Mouse (Mus musculus) leukemia stem cell, adult 10-12 weeks (primary cell): Measurements from ENCODE around the gene Anxa11. TPM values are rescaled to one million over a fixed set of nuclear protein-coding genes. Genes with fewer than 3 reads are reported as not detected.

ENCODE experiments used
- polyA plus RNA-seq: library from polyadenylated mRNA; stranded (reverse); fragments of >175 nt; gene quantifications from 2 replicates; pipeline ENCODE4 v1.2.3, GENCODE M21; 2012; ENCODE audit warnings: low replicate concordance

Gene Anxa11
- polyA plus RNA-seq: 128 and 147 TPM in 2 replicates

GRCm38 (mm10) chr14:25841991-25842687, at the start of gene Anxa11:
TSS of gene Anxa11 (plus strand) at chr14:25842156.

DNA sequence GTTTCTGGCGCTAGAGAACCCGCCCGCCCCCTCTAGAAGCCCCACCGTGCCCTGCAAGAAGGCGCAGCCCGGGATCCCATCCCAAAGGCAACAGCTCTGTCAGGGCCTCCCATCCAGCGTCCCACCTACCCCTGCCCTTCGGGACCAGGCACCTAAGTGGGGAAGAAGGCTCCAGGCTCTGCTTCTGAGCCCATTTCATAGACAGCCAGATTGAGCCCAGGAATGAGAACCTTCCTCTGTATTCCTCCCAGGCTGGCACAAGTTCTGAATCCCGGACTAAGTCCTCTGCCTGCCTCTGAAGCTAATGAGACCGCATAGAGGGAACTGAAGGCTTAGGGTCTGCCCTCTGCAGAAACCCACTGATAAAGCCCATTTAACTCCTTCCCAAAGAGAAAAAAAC, 61.0 kb downstream of the Anxa11 start, which contains the start of gene Plac9a:
Plac9a (minus strand) TSS at position 101 of the 400 bp plus-strand sequence.

DNA sequence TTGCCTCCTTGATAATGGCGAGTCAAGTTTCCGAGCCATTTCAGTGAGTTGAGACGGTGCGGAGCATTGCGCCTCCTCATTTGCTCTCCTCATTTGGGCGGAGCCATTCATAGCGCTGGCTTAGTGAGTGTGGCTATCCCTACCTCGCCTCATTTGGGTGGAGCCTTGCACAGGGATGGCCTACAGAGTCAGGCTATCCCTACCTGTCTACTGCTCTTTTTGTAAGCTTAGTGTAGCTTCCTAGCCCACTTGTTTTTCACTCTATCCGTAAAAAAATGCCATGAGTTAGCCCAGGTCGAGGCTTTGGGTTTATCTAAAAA, 85.6 kb downstream of the Anxa11 start, which contains the start of gene Tmem254a:
Tmem254a (minus strand) TSS at position 111 of the 320 bp plus-strand sequence.

Other genes starting within 250 kb of the Anxa11 start
- gene Ppif, start 148.0 kb upstream of the Anxa11 start, polyA plus RNA-seq: 36.5 and 49.4 TPM in 2 replicates
- 3.0 and 4.1 TPM in 2 replicates for gene Zcchc24, start 73.1 kb upstream of the Anxa11 start, polyA plus RNA-seq
- 0.64 TPM in 1 of 2 replicates, not detected in the other for gene Plac9a, start 60.9 kb downstream of the Anxa11 start, polyA plus RNA-seq
- 1.2 TPM in 1 of 2 replicates, not detected in the other for gene Tmem254a, start 85.5 kb downstream of the Anxa11 start, polyA plus RNA-seq
- gene Cphx1, start 96.1 kb downstream of the Anxa11 start, polyA plus RNA-seq: not detected in 2 replicates
- not detected in 2 replicates for gene Duxbl1, start 136.4 kb downstream of the Anxa11 start, polyA plus RNA-seq
- gene Gm9780, start 200.6 kb downstream of the Anxa11 start, polyA plus RNA-seq: 1.9 and 2.4 TPM in 2 replicates
- gene Tmem254c, start 225.2 kb downstream of the Anxa11 start, polyA plus RNA-seq: 2.2 and 3.6 TPM in 2 replicates
- not detected in 2 replicates for gene Cphx2, start 239.4 kb downstream of the Anxa11 start, polyA plus RNA-seq
- gene Cphx3, start 240.1 kb downstream of the Anxa11 start, polyA plus RNA-seq: not detected in 2 replicates